7 mouse cellular contexts compared by ENCODE assay signal in the genomic region with DNA sequence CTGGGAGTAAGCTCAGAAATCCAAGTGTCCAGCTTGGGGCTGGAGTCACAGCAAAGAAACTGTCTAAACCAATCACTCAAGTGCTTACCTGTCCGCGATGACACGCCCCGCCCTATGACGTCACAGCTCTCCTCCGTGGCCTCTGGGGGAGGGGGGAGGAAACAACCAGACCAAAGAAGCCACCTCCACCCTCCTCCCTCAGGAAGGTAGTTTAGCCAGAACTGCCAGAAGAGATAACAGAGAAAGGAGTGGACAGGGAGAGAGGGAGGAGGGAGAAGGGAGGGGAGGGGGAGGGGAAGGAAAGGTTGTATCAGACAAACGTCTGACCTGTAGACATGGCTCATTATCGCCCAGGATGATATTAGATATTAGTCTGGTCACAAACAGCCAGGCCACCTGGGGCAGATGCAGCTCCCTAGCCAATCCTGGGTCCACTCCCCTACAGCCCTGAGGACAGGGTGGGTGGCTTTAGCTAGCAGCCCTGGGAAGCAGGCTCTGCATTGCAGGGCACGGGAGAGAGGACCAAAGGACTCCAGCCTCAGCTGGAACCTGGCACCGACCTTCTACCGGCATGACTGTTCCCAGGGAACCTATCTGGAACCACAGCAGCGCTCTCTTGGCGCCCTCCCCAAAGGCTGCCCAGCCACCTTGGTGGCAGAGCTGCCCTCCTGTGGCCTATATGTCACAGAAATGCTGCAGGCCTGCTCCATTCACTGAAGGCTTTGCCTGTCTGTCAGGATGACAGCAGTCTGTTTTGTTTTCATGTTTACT. TPM values are rescaled to one million over a fixed set of nuclear protein-coding genes. Genes with fewer than 3 reads are reported as not detected.
DNase-seq lines count a peak whose midpoint lies in the region; ATAC-seq and TF ChIP-seq lines count a peak whose summit lies in the region.

No protein-coding gene starts in this region.

- peak; percentile 48 for DNase-seq in MEL (ENCODE audit: low read depth, low spot score)
- peak; percentile 27 for DNase-seq in c-Kit-positive CD71-positive TER-119-positive erythroid progenitor cells, embryonic 14.5 days (ENCODE audit: low spot score)
- DNase-seq in forebrain, postnatal 0 days = no peak
- DNase-seq in kidney, adult 11 months = peak; percentile 20
- peak; percentile 46 for DNase-seq in lung, embryonic 14.5 days
- no peak for DNase-seq in gastrocnemius, adult 8-10 months (ENCODE audit: low spot score in 2 of 2)

- peak overlapping the region; percentile 30 for H3K9ac ChIP-seq in MEL (ENCODE audit: control insufficient read depth, low read depth, low read length, poor library complexity, severe bottlenecking)
- no peak overlapping the region for H3K9ac ChIP-seq in forebrain, postnatal 0 days
- H3K9ac ChIP-seq in lung, embryonic 14.5 days = no peak overlapping the region
- H3K9ac ChIP-seq in stomach, embryonic 14.5 days (replicated peaks; ENCODE audit: low read depth, low read length) = no peak overlapping the region

- peaks cover 0 to 24% of the 10 kb centered on the region in 2 experiments; a peak in 2 of 4 replicates for H3K36me3 ChIP-seq in MEL (ENCODE audit: control insufficient read depth in 1 of 2, insufficient read depth in 2 of 2, low read length in 2 of 2)
- no peaks in the 10 kb centered on the region for H3K36me3 ChIP-seq in forebrain, postnatal 0 days (ENCODE audit: insufficient read depth)
- no peaks in the 10 kb centered on the region for H3K36me3 ChIP-seq in lung, embryonic 14.5 days (ENCODE audit: insufficient read depth)
- no peaks in the 10 kb centered on the region for H3K36me3 ChIP-seq in stomach, embryonic 14.5 days (ENCODE audit: control insufficient read depth, insufficient read depth, low read length)

- WGBS in forebrain, postnatal 0 days = 15% methylated on average over 13 of the region's 13 CpGs
- 9% methylated on average over 13 of the region's 13 CpGs for WGBS in lung, embryonic 14.5 days
- 13% methylated on average over 13 of the region's 13 CpGs for WGBS in stomach, embryonic 14.5 days

- no peaks in the 10 kb centered on the region for H3K9me3 ChIP-seq in MEL (replicated peaks; ENCODE audit: insufficient read depth, low read length)
- no peaks in the 10 kb centered on the region for H3K9me3 ChIP-seq in forebrain, postnatal 0 days (ENCODE audit: low read length)
- no peaks in the 10 kb centered on the region for H3K9me3 ChIP-seq in lung, embryonic 14.5 days (ENCODE audit: low read depth, low read length)
- no peaks in the 10 kb centered on the region for H3K9me3 ChIP-seq in stomach, embryonic 14.5 days (ENCODE audit: control insufficient read depth, low read depth, low read length)

- H3K4me2 ChIP-seq in forebrain, postnatal 0 days (ENCODE audit: low read depth) = no peak overlapping the region
- H3K4me2 ChIP-seq in lung, embryonic 14.5 days = peak overlapping the region; percentile 43
- H3K4me2 ChIP-seq in stomach, embryonic 14.5 days (replicated peaks; ENCODE audit: low read depth, low read length) = peak overlapping the region; percentile 13; the same call in 1 of the 2 replicates

- H3K4me1 ChIP-seq in MEL (ENCODE audit: control insufficient read depth in 1 of 2, insufficient read depth in 2 of 2, low read length in 2 of 2) = peaks cover 5 to 31% of the 10 kb centered on the region in 2 experiments
- H3K4me1 ChIP-seq in forebrain, postnatal 0 days (ENCODE audit: insufficient read depth) = no peaks in the 10 kb centered on the region
- H3K4me1 ChIP-seq in lung, embryonic 14.5 days (ENCODE audit: insufficient read depth) = no peaks in the 10 kb centered on the region; the same call in 1 of the 2 replicates
- H3K4me1 ChIP-seq in stomach, embryonic 14.5 days (ENCODE audit: control insufficient read depth, insufficient read depth, low read length) = peaks cover 9% of the 10 kb centered on the region; the same call in 1 of the 2 replicates

- TF ChIP-seq RAD21 in MEL (IDR thresholded peaks at IDR 0.05; ENCODE audit: low read depth, low read length) = no peak; the same call in none of the 2 replicates

- ATAC-seq in forebrain, postnatal 0 days = no peak
- ATAC-seq in lung, embryonic 14.5 days (ENCODE audit: insufficient read depth) = peak; percentile 48
- ATAC-seq in stomach, embryonic 14.5 days (ENCODE audit: insufficient number of reproducible peaks, insufficient read depth, low FRiP score, low read depth) = peak; percentile 58; the same call in 1 of the 2 replicates

- TF ChIP-seq CTCF in MEL (IDR thresholded peaks at IDR 0.05 in 2 of 3, conservative IDR thresholded peaks at IDR 0.05 in 1 of 3; ENCODE audit: control insufficient read depth in 1 of 3, insufficient read depth in 1 of 3, low read depth in 2 of 3, low read length in 3 of 3, poor library complexity in 1 of 3, severe bottlenecking in 1 of 3) = peak in 2 of 3 experiments; percentile 33 to 38; a peak in 4 of 6 replicates
- peak; percentile 30 for TF ChIP-seq CTCF in forebrain, postnatal 0 days (IDR thresholded peaks at IDR 0.05; ENCODE audit: low read depth)
- peak; percentile 26; the same call in 1 of the 2 replicates for TF ChIP-seq CTCF in lung, embryonic 14.5 days (IDR thresholded peaks at IDR 0.05; ENCODE audit: low read depth)

- peak overlapping the region; percentile 34 to 45; a peak in 3 of 4 replicates for H3K4me3 ChIP-seq in MEL (ENCODE audit: control insufficient read depth in 1 of 2, insufficient read depth in 1 of 2, low read depth in 2 of 2, low read length in 2 of 2)
- no peak overlapping the region for H3K4me3 ChIP-seq in forebrain, postnatal 0 days (ENCODE audit: low read depth, low read length)
- no peak overlapping the region for H3K4me3 ChIP-seq in lung, embryonic 14.5 days (ENCODE audit: low read depth, low read length)
- no peak overlapping the region for H3K4me3 ChIP-seq in stomach, embryonic 14.5 days (ENCODE audit: low read depth, low read length)

- H3K27ac ChIP-seq in MEL (ENCODE audit: control insufficient read depth, low read depth, low read length) = peak overlapping the region; percentile 67
- H3K27ac ChIP-seq in forebrain, postnatal 0 days (ENCODE audit: low read depth, low read length) = no peak overlapping the region
- 0 out of 2 replicates have a peak overlapping the region, but pooled peaks have one; percentile 30 for H3K27ac ChIP-seq in lung, embryonic 14.5 days (ENCODE audit: low read depth)
- peak overlapping the region; percentile 78 for H3K27ac ChIP-seq in stomach, embryonic 14.5 days (ENCODE audit: low read length)

- no peaks in the 10 kb centered on the region for H3K79me2 ChIP-seq in MEL (ENCODE audit: control insufficient read depth, insufficient read depth, low read length, poor library complexity)

- TF ChIP-seq POLR2A in MEL (IDR thresholded peaks at IDR 0.05; ENCODE audit: control insufficient read depth in 1 of 2, insufficient read depth in 1 of 2, low read depth in 1 of 2, low read length in 2 of 2, poor library complexity in 1 of 2) = no peak

- no peaks in the 10 kb centered on the region for H3K27me3 ChIP-seq in MEL (ENCODE audit: control insufficient read depth in 1 of 2, insufficient read depth in 2 of 2, low read length in 2 of 2)
- H3K27me3 ChIP-seq in forebrain, postnatal 0 days (ENCODE audit: insufficient read depth, low read length) = no peaks in the 10 kb centered on the region
- no peaks in the 10 kb centered on the region for H3K27me3 ChIP-seq in lung, embryonic 14.5 days (ENCODE audit: insufficient read depth, low read length)
- H3K27me3 ChIP-seq in stomach, embryonic 14.5 days (ENCODE audit: control insufficient read depth, insufficient read depth, low read length) = no peaks in the 10 kb centered on the region

- peak in 1 of 2 experiments; percentile 52; a peak in 2 of 4 replicates for TF ChIP-seq EP300 in MEL (IDR thresholded peaks at IDR 0.05; ENCODE audit: low read depth in 1 of 2, low read length in 2 of 2)

TF ChIP-seq in MEL, 35 proteins besides CTCF, POLR2A, EP300 and RAD21 (continues in another document):
- TF ChIP-seq UBTF (IDR thresholded peaks at IDR 0.05; ENCODE audit: borderline replicate concordance, insufficient read depth, low read depth, low read length) (no peak), MYC (IDR thresholded peaks at IDR 0.05; ENCODE audit: low read depth, low read length) (0 out of 2 replicates have a peak, but pooled peaks have one; percentile 19), MYB (IDR thresholded peaks at IDR 0.05; ENCODE audit: low read depth, low read length) (no peak), BHLHE40 (IDR thresholded peaks at IDR 0.05; ENCODE audit: borderline replicate concordance, low read depth, low read length) (no peak), SIN3A (IDR thresholded peaks at IDR 0.05; ENCODE audit: low read length) (no peak)

RNA-seq across cellular contexts. Expression of a gene that starts 20.2 kb away (rescaled TPM):
- 1.2 and 1.6 TPM in 2 replicates for total RNA-seq in MEL (2012; rRNA removed)
- polyA plus RNA-seq in MEL (2012; ENCODE audit: insufficient read depth in 1 of 2, insufficient read length in 2 of 2, low read depth in 1 of 2, low replicate concordance in 2 of 2, missing spikeins in 1 of 2) = under 1 TPM in 1 of 2 experiments, not detected in 1; 0.70 TPM
- not detected in 2 replicates for total RNA-seq in forebrain, postnatal 0 days (2014; rRNA removed)
- polyA plus RNA-seq in forebrain, postnatal 0 days (2015; fragmentation: Nextera tagmentation; extraction: Ambion mirVana) = 0.31 TPM in 1 of 2 replicates, not detected in the other
- 0.43 and 0.75 TPM in 2 replicates for polyA plus RNA-seq in lung, embryonic 14.5 days (2014; fragmentation: Nextera tagmentation; extraction: Ambion mirVana)
- polyA plus RNA-seq in stomach, embryonic 14.5 days (2014; fragmentation: Nextera tagmentation; extraction: Ambion mirVana) = 0.38 and 0.82 TPM in 2 replicates
- total RNA-seq in gastrocnemius, adult 8-10 months (2022) = not detected

RNA-seq across cellular contexts. Expression of a gene that starts 33.6 kb away (rescaled TPM):
- 0.92 and 1.5 TPM in 2 replicates for total RNA-seq in MEL (2012; rRNA removed)
- under 1 TPM in 1 of 2 experiments, not detected in 1; 0.86 TPM for polyA plus RNA-seq in MEL (2012; ENCODE audit: insufficient read depth in 1 of 2, insufficient read length in 2 of 2, low read depth in 1 of 2, low replicate concordance in 2 of 2, missing spikeins in 1 of 2)
- total RNA-seq in forebrain, postnatal 0 days (2014; rRNA removed) = not detected in 2 replicates
- polyA plus RNA-seq in forebrain, postnatal 0 days (2015; fragmentation: Nextera tagmentation; extraction: Ambion mirVana) = 0.06 TPM in 1 of 2 replicates, not detected in the other
- 0.18 TPM in 1 of 2 replicates, not detected in the other for polyA plus RNA-seq in lung, embryonic 14.5 days (2014; fragmentation: Nextera tagmentation; extraction: Ambion mirVana)
- polyA plus RNA-seq in stomach, embryonic 14.5 days (2014; fragmentation: Nextera tagmentation; extraction: Ambion mirVana) = not detected in 2 replicates
- under 1 TPM; 0.05 to 0.20 (median 0.14) TPM for total RNA-seq in gastrocnemius, adult 8-10 months (2022)

RNA-seq across cellular contexts. Expression of a gene that starts 42.1 kb away (rescaled TPM):
- total RNA-seq in MEL (2012; rRNA removed) = 8.2 and 8.7 TPM in 2 replicates
- polyA plus RNA-seq in MEL (2012; ENCODE audit: insufficient read depth in 1 of 2, insufficient read length in 2 of 2, low read depth in 1 of 2, low replicate concordance in 2 of 2, missing spikeins in 1 of 2) = 1 to 10 TPM in 1 of 2 experiments, not detected in 1; 5.6 TPM
- 9.4 and 13.6 TPM in 2 replicates for total RNA-seq in forebrain, postnatal 0 days (2014; rRNA removed)
- 3.2 and 4.8 TPM in 2 replicates for polyA plus RNA-seq in forebrain, postnatal 0 days (2015; fragmentation: Nextera tagmentation; extraction: Ambion mirVana)
- 3.3 and 3.4 TPM in 2 replicates for polyA plus RNA-seq in lung, embryonic 14.5 days (2014; fragmentation: Nextera tagmentation; extraction: Ambion mirVana)
- polyA plus RNA-seq in stomach, embryonic 14.5 days (2014; fragmentation: Nextera tagmentation; extraction: Ambion mirVana) = 3.9 and 4.2 TPM in 2 replicates
- total RNA-seq in gastrocnemius, adult 8-10 months (2022) = 1 to 10 TPM; 4.7 to 5.5 (median 4.9) TPM

Comparison
In these comparisons a context has a peak if more than half of its experiments do, and no peak if none do; other contexts are left out.
1. DNase-seq: peak in MEL (single experiment), c-Kit-positive CD71-positive TER-119-positive erythroid progenitor cells, embryonic 14.5 days (single experiment), kidney, adult 11 months (single experiment) and lung, embryonic 14.5 days (single experiment); none in forebrain, postnatal 0 days (single experiment) and gastrocnemius, adult 8-10 months (0 of 2).
2. H3K4me3 ChIP-seq: peak in MEL (2 of 2); none in forebrain, postnatal 0 days (single experiment), lung, embryonic 14.5 days (single experiment) and stomach, embryonic 14.5 days (single experiment).
3. Peak in every context shown above with its lines, with median percentiles within 50 percentile points of each other: CTCF ChIP-seq.